32 mouse cellular contexts compared by ENCODE assay signal in genomic region chr14:46475945-46476344, GRCm38 (mm10).
"Had no signal": no experiment of that assay in that cellular context is flagged by ENCODE, and none has a peak within 500 bp of the region (broad histone marks: within the 10 kb centered on the region; RNA-seq: fewer than 3 reads in every experiment).

No protein-coding gene starts in this region.

- H3K9ac ChIP-seq: limb, embryonic 12.5 days; limb, embryonic 13.5 days; limb, embryonic 15.5 days; liver, embryonic 12.5 days; liver, embryonic 13.5 days; liver, embryonic 14.5 days; liver, embryonic 15.5 days; liver, postnatal 0 days; lung, embryonic 14.5 days; lung, embryonic 15.5 days; midbrain, embryonic 12.5 days; midbrain, embryonic 13.5 days; midbrain, embryonic 15.5 days; neural tube, embryonic 12.5 days; neural tube, embryonic 13.5 days had no signal

- H3K4me1 ChIP-seq: limb, embryonic 13.5 days; limb, embryonic 15.5 days; liver, embryonic 12.5 days; liver, embryonic 13.5 days; liver, embryonic 15.5 days; lung, embryonic 15.5 days; megakaryocyte, embryonic 14.5 days; midbrain, embryonic 10.5 days; midbrain, embryonic 12.5 days; midbrain, embryonic 13.5 days; midbrain, embryonic 15.5 days; neural tube, embryonic 12.5 days; neural tube, embryonic 13.5 days had no signal

- H3K36me3 ChIP-seq: limb, embryonic 12.5 days; limb, embryonic 13.5 days; limb, embryonic 15.5 days; liver, embryonic 12.5 days; liver, embryonic 13.5 days; liver, embryonic 15.5 days; lung, embryonic 15.5 days; midbrain, embryonic 10.5 days; midbrain, embryonic 12.5 days; midbrain, embryonic 13.5 days; midbrain, embryonic 15.5 days; neural tube, embryonic 12.5 days; neural tube, embryonic 13.5 days had no signal

- H3K27me3 ChIP-seq: limb, embryonic 12.5 days; limb, embryonic 13.5 days; limb, embryonic 15.5 days; liver, embryonic 12.5 days; liver, embryonic 13.5 days; liver, embryonic 15.5 days; lung, embryonic 15.5 days; megakaryocyte, embryonic 14.5 days; midbrain, embryonic 12.5 days; midbrain, embryonic 13.5 days; midbrain, embryonic 15.5 days; neural tube, embryonic 12.5 days; neural tube, embryonic 13.5 days had no signal

- H3K27ac ChIP-seq: limb, embryonic 12.5 days; limb, embryonic 13.5 days; limb, embryonic 15.5 days; liver, embryonic 12.5 days; liver, embryonic 13.5 days; liver, embryonic 14.5 days; liver, embryonic 15.5 days; lung, embryonic 15.5 days; macrophage; midbrain, embryonic 10.5 days; midbrain, embryonic 12.5 days; midbrain, embryonic 13.5 days; midbrain, embryonic 15.5 days; neural tube, embryonic 12.5 days; neural tube, embryonic 13.5 days had no signal

- H3K4me2 ChIP-seq: limb, embryonic 12.5 days; limb, embryonic 13.5 days; limb, embryonic 15.5 days; liver, embryonic 11.5 days; liver, embryonic 12.5 days; liver, embryonic 13.5 days; liver, embryonic 15.5 days; lung, embryonic 14.5 days; lung, embryonic 15.5 days; midbrain, embryonic 11.5 days; midbrain, embryonic 12.5 days; midbrain, embryonic 13.5 days; midbrain, embryonic 15.5 days; neural tube, embryonic 12.5 days; neural tube, embryonic 13.5 days had no signal

- ATAC-seq: liver, embryonic 12.5 days; liver, postnatal 0 days; lung, postnatal 0 days; midbrain, embryonic 13.5 days; midbrain, embryonic 15.5 days; midbrain, embryonic 16.5 days had no signal

- DNase-seq: left cerebral cortex, postnatal 4 days; liver; liver, embryonic 13.5 days; liver, postnatal 0 days; lung, adult 18-20 months; lung, adult 2 months; lung, embryonic 14.5 days; lung, postnatal 10 days; lung, postnatal 14 days; lung, postnatal 36 days; lung, postnatal 4 days; midbrain, embryonic 14.5 days had no signal

- H3K9me3 ChIP-seq: limb, embryonic 12.5 days; limb, embryonic 13.5 days; limb, embryonic 15.5 days; liver, embryonic 12.5 days; liver, embryonic 13.5 days; liver, embryonic 15.5 days; lung, embryonic 15.5 days; midbrain, embryonic 10.5 days; midbrain, embryonic 12.5 days; midbrain, embryonic 13.5 days; midbrain, embryonic 15.5 days; neural tube, embryonic 12.5 days; neural tube, embryonic 13.5 days had no signal

- H3K4me3 ChIP-seq: limb, embryonic 12.5 days; limb, embryonic 13.5 days; limb, embryonic 15.5 days; liver, embryonic 12.5 days; liver, embryonic 13.5 days; liver, embryonic 15.5 days; lung, embryonic 15.5 days; megakaryocyte, embryonic 14.5 days; midbrain, embryonic 10.5 days; midbrain, embryonic 12.5 days; midbrain, embryonic 13.5 days; midbrain, embryonic 15.5 days; myocyte; neural tube, embryonic 12.5 days; neural tube, embryonic 13.5 days had no signal
